Mouse (Mus musculus): ENCODE data around the gene Col15a1.

Gene Col15a1

GRCm38 (mm10) chr4:47244651-47245050 is 36.7 kb downstream of the Col15a1 start:
- no peak for TF ChIP-seq GATA4 (IDR thresholded peaks at IDR 0.05; ENCODE audit: insufficient replicate concordance, low read length)

GRCm38 (mm10) chr4:47245621-47246020 is 37.7 kb downstream of the Col15a1 start:
- no peak for TF ChIP-seq GATA4 (IDR thresholded peaks at IDR 0.05; ENCODE audit: insufficient replicate concordance, low read length)

- TF ChIP-seq GATA4 (IDR thresholded peaks at IDR 0.05; ENCODE audit: insufficient replicate concordance, low read length), result no peak
Measured at GRCm38 (mm10) chr4:47246811-47247210, 38.9 kb downstream of the Col15a1 start.

- no peak for TF ChIP-seq GATA4 (IDR thresholded peaks at IDR 0.05; ENCODE audit: insufficient replicate concordance, low read length)
Measured at GRCm38 (mm10) chr4:47247574-47247973, 39.6 kb downstream of the Col15a1 start.

GRCm38 (mm10) chr4:47249193-47249592 is 41.2 kb downstream of the Col15a1 start:
- no peak for TF ChIP-seq GATA4 (IDR thresholded peaks at IDR 0.05; ENCODE audit: insufficient replicate concordance, low read length)

- TF ChIP-seq GATA4 (IDR thresholded peaks at IDR 0.05; ENCODE audit: insufficient replicate concordance, low read length), result no peak
Measured at GRCm38 (mm10) chr4:47251069-47251468, 43.1 kb downstream of the Col15a1 start.

GRCm38 (mm10) chr4:47251693-47252435 is 43.9 kb downstream of the Col15a1 start:
- TF ChIP-seq GATA4 (IDR thresholded peaks at IDR 0.05; ENCODE audit: insufficient replicate concordance, low read length), result 0 out of 2 replicates have a peak, but pooled peaks have one; percentile 65

- no peak for TF ChIP-seq GATA4 (IDR thresholded peaks at IDR 0.05; ENCODE audit: insufficient replicate concordance, low read length)
Measured at GRCm38 (mm10) chr4:47252627-47253026, 44.7 kb downstream of the Col15a1 start.

GRCm38 (mm10) chr4:47255641-47256040 is 47.7 kb downstream of the Col15a1 start:
- no peak for TF ChIP-seq GATA4 (IDR thresholded peaks at IDR 0.05; ENCODE audit: insufficient replicate concordance, low read length)

- TF ChIP-seq GATA4 (IDR thresholded peaks at IDR 0.05; ENCODE audit: insufficient replicate concordance, low read length), result no peak
Measured at GRCm38 (mm10) chr4:47258201-47258600, 50.2 kb downstream of the Col15a1 start.

- no peak for TF ChIP-seq GATA4 (IDR thresholded peaks at IDR 0.05; ENCODE audit: insufficient replicate concordance, low read length)
Measured at GRCm38 (mm10) chr4:47261049-47261448, 53.1 kb downstream of the Col15a1 start.

- no peak for TF ChIP-seq GATA4 (IDR thresholded peaks at IDR 0.05; ENCODE audit: insufficient replicate concordance, low read length)
Measured at GRCm38 (mm10) chr4:47261919-47262318, 54.0 kb downstream of the Col15a1 start.

GRCm38 (mm10) chr4:47265555-47265954 is 57.6 kb downstream of the Col15a1 start:
- no peak for TF ChIP-seq GATA4 (IDR thresholded peaks at IDR 0.05; ENCODE audit: insufficient replicate concordance, low read length)

- no peak for TF ChIP-seq GATA4 (IDR thresholded peaks at IDR 0.05; ENCODE audit: insufficient replicate concordance, low read length)
Measured at GRCm38 (mm10) chr4:47272452-47273130, 64.6 kb downstream of the Col15a1 start.

- TF ChIP-seq GATA4 (IDR thresholded peaks at IDR 0.05; ENCODE audit: insufficient replicate concordance, low read length), result no peak
Measured at GRCm38 (mm10) chr4:47273795-47274194, 65.8 kb downstream of the Col15a1 start.

- no peak for TF ChIP-seq GATA4 (IDR thresholded peaks at IDR 0.05; ENCODE audit: insufficient replicate concordance, low read length)
Measured at GRCm38 (mm10) chr4:47274911-47275310, 67.0 kb downstream of the Col15a1 start.

Data from liver, adult (tissue).